Mouse (Mus musculus): Measurements from ENCODE around the gene Setdb1. TPM values are rescaled to one million over a fixed set of nuclear protein-coding genes. Genes with fewer than 3 reads are reported as not detected.

Setdb1 gene
- total and polyA plus RNA-seq, 2 experiments from 2014 or later: 28.4 to 44.4 TPM

GRCm38 (mm10) chr3:95296103-95296469 is 60.9 kb downstream of the Setdb1 start:
- H3K36me3 ChIP-seq (ENCODE audit: insufficient read depth, low read length): peaks cover 13% of the 10 kb centered on the region
- no peaks in the 10 kb centered on the region for H3K4me1 ChIP-seq (ENCODE audit: insufficient read depth, low read length)
- ATAC-seq (ENCODE audit: low FRiP score): 0 out of 2 replicates have a peak, but pooled peaks have one; percentile 32
- no peak overlapping the region for H3K4me2 ChIP-seq (ENCODE audit: low read depth, low read length, poor library complexity, severe bottlenecking)
- peak; percentile 54 for DNase-seq (ENCODE audit: low spot score)
- H3K9me3 ChIP-seq (ENCODE audit: low read length): no peaks in the 10 kb centered on the region
- no peak overlapping the region for H3K9ac ChIP-seq (replicated peaks; ENCODE audit: low read length, poor library complexity, severe bottlenecking)
- H3K27me3 ChIP-seq (ENCODE audit: insufficient read depth, low read length): no peaks in the 10 kb centered on the region
- no peak overlapping the region for H3K4me3 ChIP-seq (ENCODE audit: low read depth, low read length)
- WGBS: 10% methylated on average over 5 of the region's 5 CpGs
- peak; percentile 74 for TF ChIP-seq CTCF (IDR thresholded peaks at IDR 0.05)
- H3K27ac ChIP-seq (ENCODE audit: low read depth, low read length): no peak overlapping the region

- Histone ChIP-seq H3K36me3 (ENCODE audit: insufficient read depth, low read length) (peaks cover 13% of the 10 kb centered on the region), H3K4me2 (ENCODE audit: low read depth, low read length, poor library complexity, severe bottlenecking) (no peak overlapping the region), H3K27me3 (ENCODE audit: insufficient read depth, low read length) (no peaks in the 10 kb centered on the region), H3K4me3 (ENCODE audit: low read depth, low read length) (no peak overlapping the region), H3K9me3 (ENCODE audit: low read length) (no peaks in the 10 kb centered on the region), H3K9ac (replicated peaks; ENCODE audit: low read length, poor library complexity, severe bottlenecking) (no peak overlapping the region), H3K4me1 (ENCODE audit: insufficient read depth, low read length) (no peaks in the 10 kb centered on the region), H3K27ac (ENCODE audit: low read depth, low read length) (no peak overlapping the region)
- DNase-seq (ENCODE audit: low spot score) (no peak), ATAC-seq (ENCODE audit: low FRiP score) (no peak)
- TF ChIP-seq CTCF (IDR thresholded peaks at IDR 0.05): no peak
- 83% methylated on average over 11 of the region's 11 CpGs for WGBS
Observed at GRCm38 (mm10) chr3:95295321-95296102, 61.5 kb downstream of the Setdb1 start.

GRCm38 (mm10) chr3:95294718-95295117 is 62.3 kb downstream of the Setdb1 start:
- Histone ChIP-seq H3K27me3 (ENCODE audit: insufficient read depth, low read length) (no peaks in the 10 kb centered on the region), H3K27ac (ENCODE audit: low read depth, low read length) (no peak overlapping the region), H3K4me2 (ENCODE audit: low read depth, low read length, poor library complexity, severe bottlenecking) (no peak overlapping the region), H3K9me3 (ENCODE audit: low read length) (no peaks in the 10 kb centered on the region), H3K9ac (replicated peaks; ENCODE audit: low read length, poor library complexity, severe bottlenecking) (no peak overlapping the region), H3K36me3 (ENCODE audit: insufficient read depth, low read length) (peaks cover 13% of the 10 kb centered on the region), H3K4me3 (ENCODE audit: low read depth, low read length) (no peak overlapping the region), H3K4me1 (ENCODE audit: insufficient read depth, low read length) (no peaks in the 10 kb centered on the region)
- TF ChIP-seq CTCF (IDR thresholded peaks at IDR 0.05): no peak
- no peak for DNase-seq (ENCODE audit: low spot score)
- ATAC-seq (ENCODE audit: low FRiP score): no peak
- WGBS: 86% methylated on average over 5 of the region's 5 CpGs

- Histone ChIP-seq H3K4me3 (ENCODE audit: low read depth, low read length) (no peak overlapping the region), H3K4me1 (ENCODE audit: insufficient read depth, low read length) (no peaks in the 10 kb centered on the region), H3K4me2 (ENCODE audit: low read depth, low read length, poor library complexity, severe bottlenecking) (no peak overlapping the region), H3K9ac (replicated peaks; ENCODE audit: low read length, poor library complexity, severe bottlenecking) (no peak overlapping the region), H3K27me3 (ENCODE audit: insufficient read depth, low read length) (no peaks in the 10 kb centered on the region), H3K36me3 (ENCODE audit: insufficient read depth, low read length) (peaks cover 13% of the 10 kb centered on the region), H3K9me3 (ENCODE audit: low read length) (no peaks in the 10 kb centered on the region), H3K27ac (ENCODE audit: low read depth, low read length) (no peak overlapping the region)
- DNase-seq (ENCODE audit: low spot score) (no peak), ATAC-seq (ENCODE audit: low FRiP score) (no peak)
- WGBS: 89% methylated on average over 7 of the region's 7 CpGs
- no peak for TF ChIP-seq CTCF (IDR thresholded peaks at IDR 0.05)
Observed at GRCm38 (mm10) chr3:95294316-95294715, 62.7 kb downstream of the Setdb1 start.

- H3K27ac ChIP-seq (ENCODE audit: low read depth, low read length): no peak overlapping the region
- TF ChIP-seq CTCF (IDR thresholded peaks at IDR 0.05): no peak
- no peaks in the 10 kb centered on the region for H3K27me3 ChIP-seq (ENCODE audit: insufficient read depth, low read length)
- no peaks in the 10 kb centered on the region for H3K9me3 ChIP-seq (ENCODE audit: low read length)
- no peak overlapping the region for H3K4me3 ChIP-seq (ENCODE audit: low read depth, low read length)
- WGBS: 84% methylated on average over 11 of the region's 11 CpGs
- H3K4me1 ChIP-seq (ENCODE audit: insufficient read depth, low read length): no peaks in the 10 kb centered on the region
- no peak overlapping the region for H3K4me2 ChIP-seq (ENCODE audit: low read depth, low read length, poor library complexity, severe bottlenecking)
- H3K9ac ChIP-seq (replicated peaks; ENCODE audit: low read length, poor library complexity, severe bottlenecking): no peak overlapping the region
- DNase-seq (ENCODE audit: low spot score) (no peak), ATAC-seq (ENCODE audit: low FRiP score) (no peak)
- peaks cover 15% of the 10 kb centered on the region for H3K36me3 ChIP-seq (ENCODE audit: insufficient read depth, low read length)
Observed at GRCm38 (mm10) chr3:95293537-95293936, 63.5 kb downstream of the Setdb1 start.

- Histone ChIP-seq H3K27me3 (ENCODE audit: insufficient read depth, low read length) (no peaks in the 10 kb centered on the region), H3K36me3 (ENCODE audit: insufficient read depth, low read length) (peaks cover 19% of the 10 kb centered on the region), H3K4me3 (ENCODE audit: low read depth, low read length) (no peak overlapping the region), H3K4me2 (ENCODE audit: low read depth, low read length, poor library complexity, severe bottlenecking) (no peak overlapping the region), H3K27ac (ENCODE audit: low read depth, low read length) (no peak overlapping the region), H3K4me1 (ENCODE audit: insufficient read depth, low read length) (no peaks in the 10 kb centered on the region), H3K9ac (replicated peaks; ENCODE audit: low read length, poor library complexity, severe bottlenecking) (no peak overlapping the region), H3K9me3 (ENCODE audit: low read length) (no peaks in the 10 kb centered on the region)
- 95% methylated on average over 2 of the region's 2 CpGs for WGBS
- ATAC-seq (ENCODE audit: low FRiP score) (no peak), DNase-seq (ENCODE audit: low spot score) (no peak)
- no peak for TF ChIP-seq CTCF (IDR thresholded peaks at IDR 0.05)
Observed at GRCm38 (mm10) chr3:95292899-95293298, 64.1 kb downstream of the Setdb1 start.
